Mouse (Mus musculus): ENCODE results near the gene Rpf2. TPM values are rescaled to one million over a fixed set of nuclear protein-coding genes. Genes with fewer than 3 reads are reported as not detected.

Rpf2 gene
- polyA plus RNA-seq, 1 experiment from 2014 or later, result 91.9 TPM

DNA sequence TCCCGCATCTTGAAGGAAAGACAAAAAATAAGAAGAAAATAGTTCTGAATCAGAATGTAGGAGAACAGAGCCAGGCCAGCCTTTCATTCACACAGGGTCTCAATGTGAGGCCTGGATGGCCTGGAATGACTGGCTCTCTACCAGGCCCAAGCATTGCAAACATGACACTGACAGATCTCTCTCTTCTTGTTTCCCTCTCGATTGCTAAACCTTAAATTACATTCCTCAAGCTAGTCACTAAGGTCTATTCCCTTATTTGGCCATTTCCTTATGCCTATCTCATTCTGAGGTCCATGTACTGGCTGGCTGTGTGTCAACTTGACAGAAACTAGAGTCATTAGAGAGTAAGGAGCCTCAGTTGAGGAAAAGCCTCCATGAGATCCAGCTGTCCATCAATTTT is 66.8 kb downstream of the Rpf2 start:
- H3K27ac ChIP-seq (replicated peaks), result no peak overlapping the region
- no peak overlapping the region for H3K4me3 ChIP-seq
- no peaks in the 10 kb centered on the region for H3K27me3 ChIP-seq (ENCODE audit: low read depth, poor library complexity, severe bottlenecking)
- H3K9me3 ChIP-seq (replicated peaks), result no peaks in the 10 kb centered on the region
- DNase-seq (ENCODE audit: low spot score), result no peak
- H3K36me3 ChIP-seq, result no peaks in the 10 kb centered on the region
- 91% methylated on average over 2 of the region's 2 CpGs for WGBS
- no peaks in the 10 kb centered on the region for H3K4me1 ChIP-seq

GRCm38 (mm10) chr10:40179142-40179541 is 67.7 kb downstream of the Rpf2 start:
- no peak overlapping the region for H3K4me3 ChIP-seq
- no peaks in the 10 kb centered on the region for H3K27me3 ChIP-seq (ENCODE audit: low read depth, poor library complexity, severe bottlenecking)
- H3K27ac ChIP-seq (replicated peaks), result no peak overlapping the region
- WGBS, result 90% methylated on average over 5 of the region's 5 CpGs
- H3K4me1 ChIP-seq, result no peaks in the 10 kb centered on the region
- no peaks in the 10 kb centered on the region for H3K36me3 ChIP-seq
- no peaks in the 10 kb centered on the region for H3K9me3 ChIP-seq (replicated peaks)
- no peak for DNase-seq (ENCODE audit: low spot score)

- 68% methylated on average over 6 of the region's 6 CpGs for WGBS
- Histone ChIP-seq H3K4me1 (no peaks in the 10 kb centered on the region), H3K9me3 (replicated peaks) (no peaks in the 10 kb centered on the region), H3K4me3 (no peak overlapping the region), H3K27ac (replicated peaks) (no peak overlapping the region), H3K36me3 (no peaks in the 10 kb centered on the region), H3K27me3 (ENCODE audit: low read depth, poor library complexity, severe bottlenecking) (no peaks in the 10 kb centered on the region)
- no peak for DNase-seq (ENCODE audit: low spot score)
These were observed 69.4 kb downstream of the Rpf2 start for GRCm38 (mm10) chr10:40177323-40177962.

Other genes starting within 250 kb of the Rpf2 start
- not detected in 2 replicates for gene Mfsd4b1, start 221.8 kb downstream of the Rpf2 start, polyA plus RNA-seq (2016; fragmentation: Nextera tagmentation; extraction: Ambion mirVana)
- 5.0 and 6.4 TPM in 2 replicates for gene Slc16a10, start 104.8 kb downstream of the Rpf2 start, polyA plus RNA-seq (2016; fragmentation: Nextera tagmentation; extraction: Ambion mirVana)
- 127 and 140 TPM in 2 replicates for gene Gtf3c6, start 11.1 kb upstream of the Rpf2 start, polyA plus RNA-seq (2016; fragmentation: Nextera tagmentation; extraction: Ambion mirVana)
- gene Amd1, start 55.1 kb upstream of the Rpf2 start, polyA plus RNA-seq (2016; fragmentation: Nextera tagmentation; extraction: Ambion mirVana), result 73.2 and 85.1 TPM in 2 replicates
- 4.1 and 6.3 TPM in 2 replicates for gene Cdk19, start 92.5 kb upstream of the Rpf2 start, polyA plus RNA-seq (2016; fragmentation: Nextera tagmentation; extraction: Ambion mirVana)